Mouse (Mus musculus): ENCODE measurements around the gene Atp10b.

- TF ChIP-seq CTCF (IDR thresholded peaks at IDR 0.05) (no peak), EP300 (IDR thresholded peaks at IDR 0.05; ENCODE audit: insufficient read depth, low read depth, low read length) (no peak)
Measured at GRCm38 (mm10) chr11:43142811-43143210, 6.9 kb upstream of the Atp10b start.
